Mouse (Mus musculus) thymus, adult 2 months (tissue): ENCODE measurements around the gene Banf2.

Experiments
- CTCF ChIP-seq: fragments of 200-500 bp; IDR thresholded peaks from 2 replicates; pipeline ENCODE4 v1.5.1; 2012; ENCODE audit warnings: mild to moderate bottlenecking, control low read depth, low read length, moderate library complexity, borderline replicate concordance; ENCODE audit not compliant: control insufficient read depth, poor library complexity, insufficient read depth; ENCODE audit errors: extremely low read depth
- POLR2A ChIP-seq: fragments of 200-500 bp; IDR thresholded peaks from 2 replicates; pipeline ENCODE4 v1.6.1; 2012; ENCODE audit warnings: mild to moderate bottlenecking, low read length, control low read depth, moderate library complexity; ENCODE audit not compliant: control insufficient read depth, poor library complexity, insufficient read depth; ENCODE audit errors: extremely low read depth

DNA sequence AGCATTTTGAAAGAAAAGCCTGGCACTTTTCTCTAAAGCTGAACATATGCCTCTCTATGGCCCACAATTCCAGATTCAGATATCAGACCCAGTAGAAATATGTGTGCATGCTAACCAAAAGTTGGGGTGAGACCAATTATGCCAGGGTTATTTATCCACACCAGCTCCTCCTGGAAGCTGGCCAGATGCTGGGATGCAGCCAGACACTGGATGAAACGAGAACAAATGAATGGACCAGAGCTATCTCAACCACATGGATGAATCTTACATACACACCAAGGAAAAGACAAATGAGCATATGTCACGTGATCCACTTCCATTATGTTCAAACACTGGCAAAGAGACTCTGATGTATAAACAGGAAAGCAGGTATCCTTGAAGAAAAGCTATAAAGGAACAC, 29.3 kb upstream of the Banf2 start:
- TF ChIP-seq CTCF = no peak
- no peak for TF ChIP-seq POLR2A
